Mouse (Mus musculus) midbrain, embryonic 15.5 days (tissue): ENCODE data around the gene Fam133b. TPM values are rescaled to one million over a fixed set of nuclear protein-coding genes. Genes with fewer than 3 reads are reported as not detected.
A peak's percentile ranks its signal among the peaks of the same experiment; 100 is the strongest.
"Not testable (repeated sequence)": the region's sequence is repeated elsewhere in the genome, so short reads cannot be mapped to it uniquely, and the experiment has no call there.

ENCODE experiments used
- ATAC-seq: fragments of 200-750 bp; cut with Nextera tagmentation; replicated peaks from 2 replicates; pipeline ENCODE4 v1.8.0; 2017; ENCODE audit warnings: moderate TSS enrichment
- H3K27ac ChIP-seq: fragments of 300-500 bp; sonication (generic); 2 replicates; pipeline ENCODE4 v1.5.1; 2015; ENCODE audit warnings: mild to moderate bottlenecking, inconsistent platforms
- H3K27me3 ChIP-seq: fragments of 300-500 bp; sonication (generic); replicated peaks from 2 replicates; pipeline ENCODE4 v1.6.1; 2015; ENCODE audit warnings: inconsistent platforms
- H3K36me3 ChIP-seq: fragments of 300-500 bp; sonication (generic); replicated peaks from 2 replicates; pipeline ENCODE4 v1.6.1; 2015; ENCODE audit warnings: inconsistent platforms
- H3K4me1 ChIP-seq: fragments of 300-500 bp; sonication (generic); 2 replicates; pipeline ENCODE4 v1.6.1; 2015; ENCODE audit warnings: inconsistent platforms
- H3K4me2 ChIP-seq: fragments of 300-500 bp; sonication (generic); 2 replicates; pipeline ENCODE4 v1.6.1; 2015; ENCODE audit warnings: inconsistent platforms, mild to moderate bottlenecking, moderate library complexity
- H3K4me3 ChIP-seq: fragments of 300-500 bp; sonication (generic); 2 replicates; pipeline ENCODE4 v1.5.1; 2015; ENCODE audit warnings: mild to moderate bottlenecking, inconsistent platforms
- H3K9ac ChIP-seq: fragments of 300-500 bp; sonication (generic); 2 replicates; pipeline ENCODE4 v1.6.1; 2015; ENCODE audit warnings: mild to moderate bottlenecking, inconsistent platforms
- H3K9me3 ChIP-seq: fragments of 300-500 bp; sonication (generic); 2 replicates; pipeline ENCODE4 v1.6.1; 2016; ENCODE audit warnings: inconsistent platforms
- WGBS: fragments of 180-500 bp; shearing (Covaris S2); methylation state at CpG from one replicate; pipeline ENCODE4 v1.1.7; 2015; ENCODE audit warnings: mixed read lengths; 5-methylcytosine and 5-hydroxymethylcytosine counted together
- polyA plus RNA-seq: library from polyadenylated mRNA; unstranded; fragments of >200 nt; fragmentation: Nextera tagmentation; extraction: Ambion mirVana; gene quantifications from 2 replicates; pipeline ENCODE4 v1.2.1, GENCODE M21; 2015

The Fam133b gene
- polyA plus RNA-seq, 1 experiment from 2014 or later, result 25.9 TPM

DNA sequence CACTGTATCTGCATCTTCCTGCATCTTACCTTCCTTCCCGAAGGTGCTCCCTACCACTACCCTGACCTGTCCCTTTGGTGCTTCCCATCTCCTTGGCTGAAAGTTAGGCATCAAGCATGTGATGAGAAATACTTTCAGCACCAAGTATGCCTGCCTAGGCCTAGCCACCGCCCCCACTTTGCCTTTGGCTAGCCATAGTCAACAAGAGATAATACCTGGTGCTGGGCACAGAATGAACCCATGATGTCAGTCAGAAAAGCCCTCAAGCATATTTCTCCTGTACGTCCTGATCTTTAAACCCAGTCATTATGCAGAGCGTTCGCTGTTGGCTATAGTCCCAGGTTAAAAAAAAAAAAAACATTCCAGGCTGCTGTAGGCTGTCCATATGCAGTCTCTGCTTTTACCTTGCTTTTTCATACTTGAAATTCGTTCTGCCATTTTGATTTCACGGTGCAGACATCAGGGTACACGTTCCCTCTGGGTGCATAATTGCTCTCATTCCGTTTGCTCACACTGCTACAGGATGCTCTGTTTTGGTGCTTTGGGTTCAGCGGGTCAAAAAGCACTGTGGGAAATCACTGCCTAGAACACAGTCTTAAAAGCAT is 13.9 kb upstream of the Fam133b start:
- Histone ChIP-seq H3K4me3 (no peak overlapping the region), H3K27ac (no peak overlapping the region), H3K4me2 (no peak overlapping the region), H3K4me1 (0 out of 2 replicates have a peak, but pooled peaks cover 2% of the 10 kb centered on the region), H3K9ac (no peak overlapping the region), H3K27me3 (no peaks in the 10 kb centered on the region), H3K36me3 (no peaks in the 10 kb centered on the region), H3K9me3 (no peaks in the 10 kb centered on the region)
- 50% methylated on average over 10 of the region's 10 CpGs for WGBS
- ATAC-seq, result peak; percentile 89

DNA sequence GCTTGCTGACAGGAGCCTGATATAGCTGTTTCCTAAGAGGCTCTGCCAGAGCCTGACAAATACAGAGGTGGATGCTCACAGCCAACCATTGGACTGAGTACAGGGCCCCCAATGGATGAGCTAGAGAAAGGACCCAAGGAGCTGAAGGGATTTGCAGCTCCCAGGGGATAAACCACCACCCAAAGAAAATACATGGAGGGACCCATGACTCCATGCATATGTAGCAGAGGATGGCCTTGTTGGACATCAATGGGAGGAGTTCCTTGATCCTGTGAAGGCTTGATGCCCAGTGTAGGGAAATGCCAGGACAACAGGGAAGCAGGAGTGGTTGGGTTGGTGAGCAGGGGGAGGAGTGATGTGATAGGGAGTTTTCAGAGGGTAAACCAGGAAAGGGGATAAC is 11.6 kb upstream of the Fam133b start:
- not testable (repeated sequence) for H3K36me3 ChIP-seq, H3K9ac ChIP-seq, H3K4me2 ChIP-seq, H3K27me3 ChIP-seq, H3K27ac ChIP-seq, H3K9me3 ChIP-seq, H3K4me3 ChIP-seq, H3K4me1 ChIP-seq, ATAC-seq

DNA sequence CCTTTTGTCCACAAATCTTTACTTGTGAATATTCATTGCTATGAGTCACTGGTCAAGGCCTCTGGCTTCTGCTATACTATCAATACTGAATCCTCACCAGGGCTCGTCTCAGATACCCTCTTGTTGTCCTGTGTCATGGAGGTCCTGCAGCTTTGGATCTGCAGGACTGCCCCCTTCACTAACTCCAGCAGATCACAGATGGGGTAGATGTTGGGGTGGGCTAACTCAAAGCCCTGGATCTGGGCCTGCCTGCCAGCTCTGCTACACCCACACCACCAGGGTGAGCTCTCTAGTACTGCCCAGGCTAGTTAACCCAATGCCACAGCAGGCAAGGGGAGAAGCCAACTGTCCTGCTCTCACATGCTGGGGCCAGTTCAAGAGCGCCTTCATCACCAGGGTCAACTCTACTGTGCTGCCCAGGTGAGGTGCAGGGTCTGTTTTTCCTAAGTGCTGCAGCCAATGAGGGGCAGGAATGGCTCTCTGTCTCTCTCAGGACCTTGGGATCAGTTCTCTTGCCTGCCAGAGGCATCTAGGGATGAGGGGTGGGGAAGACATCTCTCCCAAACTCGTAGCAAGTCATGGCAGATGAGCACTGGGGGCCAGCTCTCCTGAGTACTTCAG is 6.9 kb upstream of the Fam133b start:
- Histone ChIP-seq H3K27me3 (no peaks in the 10 kb centered on the region), H3K36me3 (no peaks in the 10 kb centered on the region), H3K4me2 (no peak overlapping the region), H3K4me3 (no peak overlapping the region), H3K27ac (no peak overlapping the region), H3K9ac (no peak overlapping the region), H3K4me1 (no peaks in the 10 kb centered on the region), H3K9me3 (no peaks in the 10 kb centered on the region)
- no peak for ATAC-seq
- WGBS, result 72% methylated on average over 3 of the region's 3 CpGs

DNA sequence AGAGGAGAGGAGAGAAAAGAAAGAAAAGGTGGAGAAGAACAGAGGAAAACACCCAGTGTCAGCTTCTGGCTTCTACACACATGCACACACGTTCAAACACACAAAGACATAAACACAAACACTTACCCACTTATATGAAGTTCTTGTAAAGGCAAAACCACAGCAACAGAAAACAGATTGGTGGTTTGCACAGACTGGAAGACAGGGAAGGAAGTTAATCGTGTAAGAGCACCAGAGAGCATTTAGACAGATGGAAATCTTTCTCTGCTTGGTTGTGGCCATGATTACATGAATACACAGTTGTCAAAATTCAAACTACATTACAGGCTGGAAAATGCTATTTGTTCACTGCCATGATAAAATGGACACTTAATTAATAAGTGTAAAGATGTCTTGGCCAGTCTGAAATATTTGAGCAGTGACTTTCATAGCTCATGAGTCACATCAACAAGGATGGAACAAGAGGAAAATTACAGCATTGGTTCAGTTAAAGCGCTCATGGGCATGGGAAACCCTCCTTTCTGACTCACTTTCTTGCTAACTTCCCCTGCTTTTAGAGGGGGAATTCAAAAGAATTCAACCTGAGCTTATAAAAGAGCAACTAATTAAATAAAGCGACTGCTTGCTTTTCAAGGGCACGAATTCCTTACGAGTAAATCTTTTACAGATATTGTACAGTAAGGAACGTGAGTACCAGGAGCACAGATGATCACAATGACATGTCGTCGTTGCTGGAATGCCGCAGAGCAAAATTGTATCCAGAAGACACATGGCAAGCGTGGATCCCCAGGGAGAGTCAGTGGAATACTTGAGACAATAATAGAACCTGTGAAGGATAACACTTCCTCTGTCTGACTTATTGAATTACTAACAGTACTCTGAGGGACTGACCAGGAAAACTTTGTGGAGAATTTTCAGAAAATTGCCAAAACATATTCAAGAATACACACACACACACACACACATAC is 4.8 kb upstream of the Fam133b start:
- no peaks in the 10 kb centered on the region for H3K27me3 ChIP-seq
- ATAC-seq, result no peak
- WGBS, result 75% methylated on average over 11 of the region's 11 CpGs
- no peak overlapping the region for H3K27ac ChIP-seq
- H3K9ac ChIP-seq, result no peak overlapping the region
- H3K4me3 ChIP-seq, result no peak overlapping the region
- H3K9me3 ChIP-seq, result no peaks in the 10 kb centered on the region
- no peak overlapping the region for H3K4me2 ChIP-seq
- H3K4me1 ChIP-seq, result no peaks in the 10 kb centered on the region
- no peaks in the 10 kb centered on the region for H3K36me3 ChIP-seq

DNA sequence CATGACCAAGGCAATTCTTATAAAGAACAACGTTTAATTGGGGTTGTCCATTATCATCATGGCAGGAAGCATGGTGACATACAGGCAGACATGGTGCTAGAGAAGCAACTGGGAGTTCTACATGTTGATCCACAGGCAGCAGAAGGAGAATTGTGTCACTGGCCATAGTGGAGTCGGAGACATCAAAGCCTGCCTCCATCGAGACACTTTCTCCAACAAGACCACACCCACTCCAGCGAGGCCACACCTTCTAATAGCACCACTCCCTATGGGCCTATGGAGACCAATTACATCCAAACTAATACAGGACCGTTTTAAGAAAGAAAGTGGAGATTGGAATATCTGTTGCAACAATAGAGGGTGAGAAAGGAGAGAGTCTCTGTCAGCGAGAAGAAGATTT is 1.8 kb upstream of the Fam133b start:
- Histone ChIP-seq H3K4me1 (peaks cover 19% of the 10 kb centered on the region), H3K4me2 (no peak overlapping the region), H3K4me3 (no peak overlapping the region), H3K27me3 (no peaks in the 10 kb centered on the region), H3K9me3 (no peaks in the 10 kb centered on the region), H3K9ac (no peak overlapping the region), H3K36me3 (no peaks in the 10 kb centered on the region), H3K27ac (no peak overlapping the region)
- no peak for ATAC-seq
- 80% methylated on average over 6 of the region's 6 CpGs for WGBS

DNA sequence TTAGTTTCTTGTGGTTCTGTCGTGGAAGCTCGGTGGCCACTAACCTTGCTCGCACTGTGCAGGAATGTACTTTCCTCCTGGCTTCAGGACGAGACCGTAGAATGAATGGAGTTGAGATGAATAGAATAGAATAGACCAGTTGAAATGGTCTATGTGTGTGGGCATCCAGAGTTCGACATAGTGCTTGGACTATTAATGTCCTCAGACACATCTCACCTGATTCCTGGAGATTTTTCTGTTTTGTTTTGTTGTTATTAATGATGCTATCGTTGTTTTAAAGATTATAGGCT is 792 bp downstream of the Fam133b start:
- ATAC-seq, result peak; percentile 48
- peak overlapping the region; percentile 94 for H3K4me3 ChIP-seq
- H3K9me3 ChIP-seq, result no peaks in the 10 kb centered on the region
- peak overlapping the region; percentile 84 for H3K9ac ChIP-seq
- 8% methylated on average over 7 of the region's 7 CpGs for WGBS
- H3K27ac ChIP-seq, result no peak overlapping the region
- peaks cover 19% of the 10 kb centered on the region for H3K4me1 ChIP-seq
- no peaks in the 10 kb centered on the region for H3K27me3 ChIP-seq
- H3K4me2 ChIP-seq, result peak overlapping the region; percentile 68
- H3K36me3 ChIP-seq, result no peaks in the 10 kb centered on the region

DNA sequence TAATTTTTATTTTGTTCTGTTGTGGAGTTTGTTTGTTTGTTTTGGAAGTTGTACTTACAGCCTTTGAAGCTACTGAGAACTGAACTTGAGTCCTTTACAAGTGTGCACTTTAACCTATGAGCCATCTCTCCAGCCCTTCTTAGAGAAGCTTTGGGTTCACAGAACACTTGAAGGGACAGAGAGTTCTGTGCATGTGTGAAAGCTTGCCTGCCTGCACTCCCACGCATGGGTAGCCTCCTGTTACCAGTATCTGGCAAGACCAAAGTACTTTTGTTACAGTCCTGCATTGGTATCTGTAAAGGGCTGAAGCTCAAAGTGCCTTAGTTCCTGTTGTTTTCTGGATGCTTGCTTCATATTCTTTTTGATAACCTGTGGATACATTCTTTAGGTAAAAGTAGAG is 2.6 kb downstream of the Fam133b start:
- no peaks in the 10 kb centered on the region for H3K9me3 ChIP-seq
- H3K9ac ChIP-seq, result no peak overlapping the region
- H3K27ac ChIP-seq, result no peak overlapping the region
- no peaks in the 10 kb centered on the region for H3K36me3 ChIP-seq
- no peak for ATAC-seq
- H3K4me3 ChIP-seq, result no peak overlapping the region
- H3K4me2 ChIP-seq, result no peak overlapping the region
- WGBS, result 84% methylated on average over 1 of the region's 1 CpGs
- peaks cover 19% of the 10 kb centered on the region for H3K4me1 ChIP-seq
- no peaks in the 10 kb centered on the region for H3K27me3 ChIP-seq

DNA sequence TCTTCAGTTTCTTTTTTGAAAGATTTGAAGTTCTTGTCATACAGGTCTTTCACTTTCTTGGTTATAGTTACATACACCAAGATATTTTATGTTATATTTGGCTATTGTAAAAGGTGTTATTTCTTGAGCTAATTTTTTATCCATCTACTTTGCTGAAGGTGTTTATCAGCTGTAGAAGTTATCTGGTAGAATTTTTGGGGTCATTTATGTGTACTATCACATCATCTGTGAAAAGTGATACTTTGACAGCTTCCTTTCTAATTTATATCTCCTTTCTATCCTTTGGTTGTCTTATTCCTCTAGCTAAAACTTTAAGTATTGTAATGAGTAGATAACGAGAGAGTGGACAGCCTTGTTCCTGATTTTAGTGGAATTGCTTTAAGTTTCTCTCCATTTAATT is 7.8 kb downstream of the Fam133b start:
- 90% methylated on average over 1 of the region's 1 CpGs for WGBS
- no peaks in the 10 kb centered on the region for H3K27me3 ChIP-seq
- peaks cover 12% of the 10 kb centered on the region; the same call in 1 of the 2 replicates for H3K36me3 ChIP-seq
- no peak for ATAC-seq
- no peak overlapping the region for H3K27ac ChIP-seq
- no peak overlapping the region for H3K4me3 ChIP-seq
- H3K9ac ChIP-seq, result no peak overlapping the region
- no peaks in the 10 kb centered on the region for H3K9me3 ChIP-seq
- H3K4me1 ChIP-seq, result no peaks in the 10 kb centered on the region
- H3K4me2 ChIP-seq, result no peak overlapping the region

DNA sequence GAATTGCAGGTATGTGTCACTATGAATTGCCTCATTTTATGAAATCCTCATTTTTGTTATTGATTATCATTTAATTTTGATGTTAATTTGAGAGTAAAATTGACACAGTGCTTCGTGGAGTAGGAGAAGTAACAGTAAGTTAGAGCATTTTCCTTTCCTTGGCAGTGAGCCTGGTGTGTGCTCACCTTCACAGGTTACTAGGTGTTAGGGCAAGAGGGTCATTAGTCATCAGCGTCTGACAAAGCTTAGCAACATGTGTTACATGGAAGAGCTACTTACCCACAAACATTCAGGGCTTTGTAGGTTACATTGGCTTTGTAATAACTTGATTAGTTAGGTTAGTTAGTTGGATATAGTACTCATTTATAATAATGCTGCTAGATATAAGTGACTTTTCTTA is 10.6 kb downstream of the Fam133b start:
- no peaks in the 10 kb centered on the region for H3K4me1 ChIP-seq
- no peak overlapping the region for H3K4me2 ChIP-seq
- no peak overlapping the region for H3K27ac ChIP-seq
- ATAC-seq, result no peak
- WGBS, result 96% methylated on average over 2 of the region's 2 CpGs
- no peak overlapping the region for H3K4me3 ChIP-seq
- peaks cover 29% of the 10 kb centered on the region for H3K36me3 ChIP-seq
- H3K9me3 ChIP-seq, result no peaks in the 10 kb centered on the region
- no peaks in the 10 kb centered on the region for H3K27me3 ChIP-seq
- H3K9ac ChIP-seq, result no peak overlapping the region

DNA sequence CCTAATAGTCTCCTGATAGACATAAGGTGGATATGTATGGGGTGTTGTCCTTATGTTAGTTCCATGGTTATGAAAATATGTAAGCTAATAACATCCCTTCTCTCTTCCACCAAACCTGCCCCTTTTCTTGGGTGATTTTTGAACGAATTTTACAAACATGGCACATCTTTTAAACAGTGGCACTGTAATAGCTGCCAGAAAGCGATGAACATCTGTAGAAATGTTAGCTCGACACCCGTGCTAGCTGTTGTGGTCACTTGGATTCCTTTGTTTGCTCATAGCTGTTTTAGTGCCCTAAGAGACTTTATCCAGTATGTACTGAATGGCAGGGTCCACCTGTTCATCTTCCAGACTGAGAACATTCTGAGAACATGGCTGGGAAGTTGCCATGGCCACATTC is 27.6 kb downstream of the Fam133b start, which contains the start of gene 1700109H08Rik:
Gene 1700109H08Rik, plus strand, starts transcription at position 301 of the 400 bp plus-strand sequence.
- H3K4me3 ChIP-seq, result no peak within 1 kb of the TSS
- no peaks in the 10 kb centered on the region for H3K27me3 ChIP-seq
- H3K9ac ChIP-seq, result no peak within 1 kb of the TSS
- no peaks in the 10 kb centered on the region for H3K4me1 ChIP-seq
- H3K9me3 ChIP-seq, result peaks cover 5% of the 10 kb centered on the region; the same call in 1 of the 2 replicates
- H3K4me2 ChIP-seq, result no peak within 1 kb of the TSS
- peaks cover 56% of the 10 kb centered on the region for H3K36me3 ChIP-seq
- H3K27ac ChIP-seq, result no peak within 1 kb of the TSS
- 96% methylated on average over 4 of the region's 4 CpGs for whole genome bisulfite sequencing
- no peak for ATAC-seq

DNA sequence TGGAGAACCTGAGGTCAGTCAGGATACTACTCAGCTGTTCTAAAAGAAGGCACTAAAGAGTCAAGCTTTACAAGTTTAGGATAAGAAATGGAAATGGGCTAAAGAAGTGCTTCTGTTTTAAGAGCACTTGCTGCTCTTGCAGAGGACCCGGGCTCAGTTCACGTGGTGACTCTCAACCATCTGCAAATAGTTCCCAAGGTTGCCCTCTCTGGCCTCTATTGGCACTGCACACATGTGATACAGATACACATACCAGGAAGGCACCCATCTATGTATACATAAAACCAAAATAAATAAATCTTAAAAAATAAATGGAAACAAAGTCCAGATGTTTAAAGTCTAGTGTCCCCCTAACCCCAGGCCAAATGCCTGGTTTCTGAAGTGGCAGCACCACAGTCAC is 31.2 kb downstream of the Fam133b start:
- no peak for ATAC-seq
- Histone ChIP-seq H3K9ac (no peak overlapping the region), H3K4me1 (no peaks in the 10 kb centered on the region), H3K36me3 (peaks cover 78% of the 10 kb centered on the region), H3K9me3 (peaks cover 5% of the 10 kb centered on the region; the same call in 1 of the 2 replicates), H3K4me3 (no peak overlapping the region), H3K4me2 (no peak overlapping the region), H3K27ac (no peak overlapping the region), H3K27me3 (no peaks in the 10 kb centered on the region)
- 95% methylated on average over 2 of the region's 2 CpGs for WGBS

DNA sequence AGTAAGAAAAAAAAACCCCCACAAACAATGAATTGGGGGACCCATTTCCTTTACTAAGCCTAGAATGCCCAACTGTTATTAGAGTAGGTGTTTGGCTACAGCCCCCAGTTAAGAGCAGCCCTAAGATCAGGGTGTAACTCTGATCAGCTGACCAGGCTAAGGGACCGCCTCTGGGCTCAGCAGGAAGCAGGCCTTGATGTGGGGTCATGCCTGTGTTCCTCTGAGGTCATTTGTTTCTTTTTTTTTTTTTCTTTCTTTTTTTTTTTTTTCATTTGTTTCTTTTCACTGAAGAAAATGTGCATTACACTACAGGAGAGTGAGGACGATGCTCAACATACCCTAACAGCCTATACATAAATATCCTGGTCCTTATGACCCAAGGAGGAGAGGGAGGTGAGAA is 34.3 kb downstream of the Fam133b start:
- no peak overlapping the region for H3K4me3 ChIP-seq
- no peaks in the 10 kb centered on the region for H3K27me3 ChIP-seq
- no peaks in the 10 kb centered on the region for H3K4me1 ChIP-seq
- H3K9ac ChIP-seq, result no peak overlapping the region
- no peak overlapping the region for H3K4me2 ChIP-seq
- H3K9me3 ChIP-seq, result peaks cover 5% of the 10 kb centered on the region; the same call in 1 of the 2 replicates
- ATAC-seq, result no peak
- WGBS, result 98% methylated on average over 2 of the region's 2 CpGs
- H3K36me3 ChIP-seq, result peaks cover 58% of the 10 kb centered on the region
- no peak overlapping the region for H3K27ac ChIP-seq
